Mouse (Mus musculus) megakaryocyte, embryonic 14.5 days (primary cell): ENCODE results near the gene Mlst8.

ENCODE experiments used
- FLI1 ChIP-seq: IDR thresholded peaks from 2 replicates; pipeline ENCODE4 v1.6.1; 2012; ENCODE audit warnings: low read length, inconsistent platforms, mixed read lengths
- GATA1 ChIP-seq: IDR thresholded peaks from 3 replicates; pipeline ENCODE4 v1.6.1; 2012; ENCODE audit warnings: mixed read lengths, low read length, inconsistent platforms, borderline replicate concordance

DNA sequence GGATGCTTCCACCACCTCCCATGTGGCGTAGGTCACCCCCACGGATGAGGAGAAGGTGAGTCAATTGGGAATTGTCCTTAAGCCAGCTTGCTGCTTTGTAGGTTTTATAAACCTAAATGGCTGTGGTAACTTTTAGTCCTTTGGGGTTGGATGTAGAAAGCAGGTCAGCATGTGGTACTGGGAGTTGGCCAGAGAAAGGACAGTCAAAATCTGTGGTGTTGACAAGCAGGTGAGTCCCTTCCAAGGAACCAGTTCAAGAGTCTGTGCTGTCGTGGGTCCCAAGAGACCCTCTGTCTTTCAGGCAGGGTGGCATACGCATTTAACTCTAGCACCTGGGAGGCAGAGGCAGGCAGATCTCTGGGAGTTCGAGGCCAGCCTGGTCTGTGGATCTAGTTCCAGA is 54.4 kb downstream of the Mlst8 start:
- TF ChIP-seq GATA1: no peak
- no peak for TF ChIP-seq FLI1
